Mouse (Mus musculus): ENCODE results near the gene Sltm.

GRCm38 (mm10) chr9:70570351-70570750 is 27.8 kb downstream of the Sltm start:
- TF ChIP-seq PAX5 (IDR thresholded peaks at IDR 0.05; ENCODE audit: low read length) (no peak), CTCF (conservative IDR thresholded peaks at IDR 0.05 in 1 of 2, IDR thresholded peaks at IDR 0.05 in 1 of 2; ENCODE audit: low read depth in 2 of 2, low read length in 2 of 2) (no peak), POLR2A (IDR thresholded peaks at IDR 0.05; ENCODE audit: low read depth, low read length) (no peak), CHD1 (IDR thresholded peaks at IDR 0.05; ENCODE audit: low read depth, low read length) (no peak), RCOR1 (conservative IDR thresholded peaks at IDR 0.05; ENCODE audit: low read depth, low read length) (no peak), USF1 (IDR thresholded peaks at IDR 0.05; ENCODE audit: low read depth, low read length) (no peak)

Data from CH12.LX (cell line).